In the genomic region with DNA sequence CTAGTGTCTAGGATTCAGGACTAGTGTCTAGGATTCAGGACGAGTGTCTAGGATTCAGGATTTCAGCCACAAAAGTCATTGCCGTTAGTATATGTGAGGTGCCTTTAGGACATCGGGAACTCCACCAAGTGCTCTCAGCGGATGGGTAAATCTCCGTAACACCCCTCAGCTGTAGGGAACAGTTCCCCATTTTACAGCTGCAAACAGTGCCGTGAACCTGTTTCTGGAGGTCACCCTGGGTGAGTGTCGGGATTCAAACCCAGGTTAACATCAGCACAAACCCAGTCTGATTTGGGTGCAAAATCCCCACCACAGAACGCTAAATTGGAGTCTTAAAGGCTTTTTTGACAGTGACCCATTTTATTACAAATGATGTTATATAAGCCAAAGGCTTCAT, we compare ENCODE assay signal across 10 mouse cellular contexts. TPM values are rescaled to one million over a fixed set of nuclear protein-coding genes. Genes with fewer than 3 reads are reported as not detected.
A peak's percentile ranks its signal among the peaks of the same experiment; 100 is the strongest.
DNase-seq lines count a peak whose midpoint lies in the region; ATAC-seq and TF ChIP-seq lines count a peak whose summit lies in the region.
"Had no signal": no experiment of that assay in that cellular context is flagged by ENCODE, and none has a peak within 500 bp of the region (broad histone marks: within the 10 kb centered on the region; RNA-seq: fewer than 3 reads in every experiment).

No protein-coding gene starts in this region.

- peak overlapping the region; percentile 70 for H3K4me2 ChIP-seq in hindbrain, embryonic 13.5 days
- no peak overlapping the region for H3K4me2 ChIP-seq in limb, embryonic 15.5 days

- no peak overlapping the region for H3K9ac ChIP-seq in hindbrain, embryonic 13.5 days
- no peak overlapping the region for H3K9ac ChIP-seq in limb, embryonic 15.5 days

- no peaks in the 10 kb centered on the region for H3K27me3 ChIP-seq in hindbrain, embryonic 13.5 days
- H3K27me3 ChIP-seq in hindbrain, embryonic 10.5 days (ENCODE audit: insufficient read depth, poor library complexity, severe bottlenecking) = no peaks in the 10 kb centered on the region
- H3K27me3 ChIP-seq in E14TG2a.4 (ENCODE audit: insufficient read depth, low read length) = no peaks in the 10 kb centered on the region
- no peaks in the 10 kb centered on the region for H3K27me3 ChIP-seq in G1E (ENCODE audit: insufficient read depth, low read length)
- H3K27me3 ChIP-seq in limb, embryonic 15.5 days = no peaks in the 10 kb centered on the region
- H3K27me3 ChIP-seq: neural tube, embryonic 12.5 days had no signal

- WGBS in hindbrain, embryonic 13.5 days = 95% methylated on average over 8 of the region's 8 CpGs
- WGBS in hindbrain, embryonic 10.5 days = 90% methylated on average over 8 of the region's 8 CpGs
- WGBS in limb, embryonic 15.5 days = 90% methylated on average over 8 of the region's 8 CpGs

- peaks cover 3% of the 10 kb centered on the region; the same call in 1 of the 2 replicates for H3K36me3 ChIP-seq in hindbrain, embryonic 13.5 days
- H3K36me3 ChIP-seq in hindbrain, embryonic 10.5 days = no peaks in the 10 kb centered on the region
- H3K36me3 ChIP-seq in E14TG2a.4 (ENCODE audit: insufficient read depth, low read length) (peaks cover 11% of the 10 kb centered on the region; the same call in 1 of the 2 replicates), G1E (replicated peaks) (peaks cover 45% of the 10 kb centered on the region)
- no peaks in the 10 kb centered on the region for H3K36me3 ChIP-seq in limb, embryonic 15.5 days
- H3K36me3 ChIP-seq: neural tube, embryonic 12.5 days had no signal

- H3K4me1 ChIP-seq in hindbrain, embryonic 13.5 days (replicated peaks) = peaks cover 50% of the 10 kb centered on the region
- H3K4me1 ChIP-seq in hindbrain, embryonic 10.5 days (replicated peaks) = peaks cover 29% of the 10 kb centered on the region
- H3K4me1 ChIP-seq in E14TG2a.4 (replicated peaks; ENCODE audit: low read depth, low read length) (peaks cover 81% of the 10 kb centered on the region), G1E (ENCODE audit: insufficient read depth, low read depth, low read length) (peaks cover 58% of the 10 kb centered on the region)
- H3K4me1 ChIP-seq in limb, embryonic 15.5 days = peaks cover 29% of the 10 kb centered on the region

- no peak overlapping the region for H3K27ac ChIP-seq in hindbrain, embryonic 13.5 days
- H3K27ac ChIP-seq in hindbrain, embryonic 10.5 days = no peak overlapping the region
- H3K27ac ChIP-seq in limb, embryonic 15.5 days = no peak overlapping the region

- H3K9me3 ChIP-seq in hindbrain, embryonic 13.5 days = no peaks in the 10 kb centered on the region
- no peaks in the 10 kb centered on the region for H3K9me3 ChIP-seq in hindbrain, embryonic 10.5 days
- no peaks in the 10 kb centered on the region for H3K9me3 ChIP-seq in E14TG2a.4 (ENCODE audit: low read length)
- no peaks in the 10 kb centered on the region for H3K9me3 ChIP-seq in G1E (replicated peaks)
- no peaks in the 10 kb centered on the region for H3K9me3 ChIP-seq in limb, embryonic 15.5 days
- H3K9me3 ChIP-seq: neural tube, embryonic 12.5 days had no signal

- no peak for ATAC-seq in hindbrain, embryonic 13.5 days (ENCODE audit: low FRiP score)
- ATAC-seq in G1E (ENCODE audit: extremely low read depth, insufficient number of reproducible peaks, low FRiP score, poor library complexity, severe bottlenecking) = no peak
- ATAC-seq in limb, embryonic 15.5 days (ENCODE audit: insufficient number of reproducible peaks, low FRiP score, low TSS enrichment, low read depth) = no peak

- TF ChIP-seq CTCF in E14TG2a.4 (conservative IDR thresholded peaks at IDR 0.05; ENCODE audit: low read length) (no peak), G1E (IDR thresholded peaks at IDR 0.05; ENCODE audit: low read depth, low read length) (no peak)

- no peak for DNase-seq in hindbrain, embryonic 10.5 days (ENCODE audit: low spot score)
- no peak for DNase-seq in G1E (ENCODE audit: low spot score)
- DNase-seq in retina, embryonic 14.5 days (ENCODE audit: low spot score) = no peak
- DNase-seq in layer of hippocampus, postnatal 25 days (ENCODE audit: extremely low spot score in 1 of 2, low spot score in 1 of 2) = no peak
- DNase-seq: cerebellum, adult 9-11 months; layer of hippocampus, postnatal 36 days had no signal

- H3K4me3 ChIP-seq in hindbrain, embryonic 13.5 days = no peak overlapping the region
- no peak overlapping the region for H3K4me3 ChIP-seq in hindbrain, embryonic 10.5 days
- H3K4me3 ChIP-seq in E14TG2a.4 (replicated peaks; ENCODE audit: low read length) = peak overlapping the region; percentile 88
- peak overlapping the region; percentile 93 for H3K4me3 ChIP-seq in G1E (ENCODE audit: low read depth, low read length)
- peak overlapping the region; percentile 79; the same call in 1 of the 2 replicates for H3K4me3 ChIP-seq in limb, embryonic 15.5 days

RNA-seq across cellular contexts. Expression of a gene that starts 34.2 kb away (rescaled TPM):
- 42.2 and 44.0 TPM in 2 replicates for polyA plus RNA-seq in hindbrain, embryonic 13.5 days (2015; fragmentation: Nextera tagmentation; extraction: Ambion mirVana)
- 7.8 and 8.5 TPM in 2 replicates for polyA plus RNA-seq in hindbrain, embryonic 10.5 days (2016; fragmentation: Nextera tagmentation; extraction: Ambion mirVana)
- total RNA-seq in G1E (2014; fragmentation: Nextera tagmentation) (38.2 and 50.9 TPM in 2 replicates), G1E (2017) (36.2 and 37.6 TPM in 2 replicates)
- 2.9 and 3.7 TPM in 2 replicates for polyA plus RNA-seq in G1E (2012)
- 16.8 and 17.2 TPM in 2 replicates for polyA plus RNA-seq in limb, embryonic 15.5 days (2015; fragmentation: Nextera tagmentation; extraction: Ambion mirVana)
- total RNA-seq in layer of hippocampus, postnatal 25 days (2021) = 10 to 100 TPM; 53.0 to 54.6 TPM

Comparison
In these comparisons a context has a peak if more than half of its experiments do, and no peak if none do; other contexts are left out.
1. H3K4me3 ChIP-seq: peak in E14TG2a.4 (single experiment), G1E (single experiment) and limb, embryonic 15.5 days (single experiment); none in hindbrain, embryonic 13.5 days (single experiment) and hindbrain, embryonic 10.5 days (single experiment).